Mouse (Mus musculus) embryo, embryonic 10 days (tissue): Measurements from ENCODE around the gene Gm266.

Experiments
- DNase-seq: peaks from one replicate; pipeline ENCODE4 v3.0.0-alpha.2; 2015; ENCODE audit warnings: low spot score

The Gm266 gene

GRCm38 (mm10) chr12:111436640-111437039, 49.0 kb downstream of the Gm266 start:
- no peak for DNase-seq

- DNase-seq, result no peak
Measured at GRCm38 (mm10) chr12:111436170-111436569, 49.5 kb downstream of the Gm266 start.

GRCm38 (mm10) chr12:111434745-111435327, 50.8 kb downstream of the Gm266 start:
- DNase-seq, result peak; percentile 20
